Mouse (Mus musculus): ENCODE results near the gene Smpdl3a. TPM values are rescaled to one million over a fixed set of nuclear protein-coding genes. Genes with fewer than 3 reads are reported as not detected.
A peak's percentile ranks its signal among the peaks of the same experiment; 100 is the strongest.

Smpdl3a gene
- polyA plus RNA-seq (2015; fragmentation: Nextera tagmentation; extraction: Ambion mirVana) = 54.1 and 57.4 TPM in 2 replicates

DNA sequence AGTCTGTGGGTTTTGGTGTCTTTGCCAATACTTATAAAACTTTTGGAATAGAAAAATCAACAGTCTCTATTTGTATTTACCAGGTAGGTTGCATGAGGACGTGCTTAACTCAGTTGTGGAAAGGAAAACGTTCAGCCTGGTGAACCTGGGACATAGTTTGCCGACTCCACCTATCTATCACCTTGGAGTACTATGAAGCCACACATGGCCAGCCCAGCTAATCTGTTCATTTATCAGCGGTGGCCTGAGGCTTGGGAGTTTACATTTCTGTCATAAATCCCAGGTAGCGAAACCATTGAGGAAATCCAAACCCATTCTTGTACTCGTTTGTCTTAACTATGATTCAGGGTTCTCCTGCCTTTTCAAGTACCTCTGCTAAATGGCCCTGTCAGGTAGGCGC is at the start of gene Smpdl3a:
Gene Smpdl3a, plus strand, starts transcription at position 318 of the 400 bp plus-strand sequence.
- Histone ChIP-seq H3K27me3 (replicated peaks) (no peaks in the 10 kb centered on the region), H3K4me3 (replicated peaks) (peak within 1 kb of the TSS; percentile 62), H3K27ac (peak within 1 kb of the TSS; percentile 71), H3K4me1 (replicated peaks) (peaks cover 8% of the 10 kb centered on the region; the same call in 1 of the 2 replicates), H3K9me3 (no peaks in the 10 kb centered on the region), H3K9ac (peak within 1 kb of the TSS; percentile 76), H3K36me3 (no peaks in the 10 kb centered on the region), H3K4me2 (replicated peaks) (peak within 1 kb of the TSS; percentile 97)
- WGBS = 37% methylated on average over 7 of the region's 7 CpGs
- ATAC-seq = peak; percentile 65

DNA sequence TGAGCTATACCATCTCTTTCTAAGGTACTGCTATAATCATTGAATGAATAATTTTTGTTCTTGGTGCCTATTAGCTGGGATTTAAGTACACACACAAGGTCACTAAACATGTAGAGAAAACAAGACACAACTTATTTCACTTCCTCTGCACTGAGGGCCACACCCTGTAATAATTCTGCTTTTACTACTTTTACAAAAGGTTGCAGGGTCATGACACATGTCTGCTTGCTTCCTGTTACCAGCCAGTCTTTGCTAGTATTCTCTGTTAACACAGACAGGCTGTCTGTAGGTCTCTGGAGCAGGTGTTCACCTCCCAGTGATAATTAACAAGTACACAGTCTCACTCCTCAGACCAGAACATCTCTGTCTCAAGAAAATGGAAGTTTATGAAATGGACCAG is 48.7 kb upstream of the Smpdl3a start:
- Histone ChIP-seq H3K27ac (no peak overlapping the region), H3K27me3 (replicated peaks) (no peaks in the 10 kb centered on the region), H3K4me3 (replicated peaks) (no peak overlapping the region), H3K9me3 (no peaks in the 10 kb centered on the region), H3K4me1 (replicated peaks) (no peaks in the 10 kb centered on the region), H3K36me3 (no peaks in the 10 kb centered on the region), H3K9ac (no peak overlapping the region), H3K4me2 (replicated peaks) (no peak overlapping the region)
- ATAC-seq = peak; percentile 50; the same call in 1 of the 2 replicates

DNA sequence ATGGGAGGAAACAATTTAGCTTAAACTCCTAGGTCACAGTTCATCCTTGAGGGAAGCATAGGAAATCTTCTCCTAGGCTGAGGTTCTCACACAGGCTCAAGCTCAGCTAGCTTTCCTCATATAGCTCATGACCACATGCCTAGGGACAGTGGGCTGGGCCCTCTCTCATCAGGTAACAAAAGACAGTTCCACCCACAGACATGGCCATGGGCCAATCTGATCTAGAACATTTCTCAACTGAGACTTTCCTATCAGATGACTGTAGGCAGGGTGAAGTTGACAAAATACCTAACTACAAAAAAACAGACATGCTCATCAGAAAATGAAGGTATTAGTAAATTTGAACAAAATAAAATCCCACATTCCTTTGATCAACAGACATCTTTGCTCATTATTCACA is 47.0 kb upstream of the Smpdl3a start:
- ATAC-seq = no peak
- Histone ChIP-seq H3K4me1 (replicated peaks) (no peaks in the 10 kb centered on the region), H3K27me3 (replicated peaks) (no peaks in the 10 kb centered on the region), H3K9me3 (no peaks in the 10 kb centered on the region), H3K36me3 (no peaks in the 10 kb centered on the region), H3K27ac (no peak overlapping the region), H3K9ac (no peak overlapping the region), H3K4me2 (replicated peaks) (no peak overlapping the region), H3K4me3 (replicated peaks) (no peak overlapping the region)

DNA sequence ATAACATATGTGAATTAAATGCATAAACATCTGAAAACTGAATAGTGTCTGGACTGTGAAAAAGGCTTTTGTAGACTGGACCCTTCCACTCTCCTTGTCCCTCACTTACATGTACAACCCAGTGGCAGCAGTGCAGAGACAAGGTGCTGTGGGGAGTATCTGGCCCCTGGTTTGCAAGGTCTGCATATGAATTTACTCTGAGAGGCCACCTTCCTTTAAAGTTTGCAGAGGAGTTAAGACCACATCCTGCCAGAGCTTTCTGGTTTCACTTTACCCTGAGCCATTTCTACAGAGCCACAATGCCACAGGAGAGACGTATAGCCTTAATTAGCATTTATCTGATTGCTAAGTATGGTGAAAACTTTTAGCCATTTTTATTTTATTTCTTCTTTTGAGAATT is 40.8 kb upstream of the Smpdl3a start:
- WGBS = 71% methylated on average over 1 of the region's 1 CpGs
- Histone ChIP-seq H3K4me1 (replicated peaks) (no peaks in the 10 kb centered on the region), H3K4me2 (replicated peaks) (no peak overlapping the region), H3K9ac (no peak overlapping the region), H3K27ac (no peak overlapping the region), H3K36me3 (no peaks in the 10 kb centered on the region), H3K27me3 (replicated peaks) (no peaks in the 10 kb centered on the region), H3K4me3 (replicated peaks) (no peak overlapping the region), H3K9me3 (no peaks in the 10 kb centered on the region)
- no peak for ATAC-seq

DNA sequence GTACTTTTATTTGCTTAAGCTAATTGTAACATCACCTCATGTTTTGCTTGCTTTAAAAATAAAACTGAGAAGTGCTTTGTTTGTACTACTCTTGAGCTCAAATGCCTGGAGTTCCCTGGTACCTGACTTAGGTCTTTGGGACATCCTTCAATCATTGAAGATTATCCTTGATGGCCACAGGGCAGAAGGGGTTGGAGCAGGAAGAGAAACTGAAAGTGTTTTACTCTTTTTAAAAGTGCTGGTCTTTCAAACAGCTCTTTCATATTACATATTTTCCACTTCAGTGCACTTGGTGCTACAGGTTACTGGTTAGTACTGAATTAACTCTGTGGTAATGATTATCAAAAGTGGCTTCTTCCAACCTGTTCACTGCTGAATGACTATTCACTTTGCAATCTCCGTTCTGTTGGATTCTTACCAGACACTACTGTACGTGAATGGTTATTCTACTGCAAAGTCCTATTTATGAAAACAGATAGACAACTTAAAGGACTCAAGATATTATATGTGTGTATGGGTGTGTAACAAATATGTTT is 38.9 kb upstream of the Smpdl3a start:
- Histone ChIP-seq H3K27me3 (replicated peaks) (no peaks in the 10 kb centered on the region), H3K4me1 (replicated peaks) (no peaks in the 10 kb centered on the region), H3K4me2 (replicated peaks) (no peak overlapping the region), H3K9ac (no peak overlapping the region), H3K36me3 (no peaks in the 10 kb centered on the region), H3K27ac (no peak overlapping the region), H3K4me3 (replicated peaks) (no peak overlapping the region), H3K9me3 (no peaks in the 10 kb centered on the region)
- 82% methylated on average over 2 of the region's 2 CpGs for WGBS
- ATAC-seq = no peak

DNA sequence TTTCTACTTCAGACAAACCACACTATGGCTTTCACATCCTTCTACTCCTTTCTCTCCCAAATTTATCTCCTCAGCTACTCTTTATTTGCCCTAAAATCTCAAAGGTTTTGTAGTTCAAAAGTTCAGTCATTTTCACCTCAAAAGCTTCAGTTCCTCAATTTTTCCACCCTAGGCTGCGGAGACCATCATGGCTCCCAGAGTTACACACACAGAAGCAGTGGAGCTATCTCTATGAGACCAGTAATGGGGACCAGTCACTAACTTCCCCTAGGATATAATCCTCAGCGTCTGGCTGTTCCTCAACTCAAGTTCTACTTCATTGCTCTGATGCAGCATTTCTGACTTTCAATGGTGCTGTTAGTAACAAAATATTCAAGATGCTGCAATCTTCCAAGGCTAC is 35.1 kb upstream of the Smpdl3a start:
- no peaks in the 10 kb centered on the region for H3K36me3 ChIP-seq
- H3K4me2 ChIP-seq (replicated peaks) = no peak overlapping the region
- H3K27ac ChIP-seq = no peak overlapping the region
- no peaks in the 10 kb centered on the region for H3K4me1 ChIP-seq (replicated peaks)
- no peak for ATAC-seq
- H3K9ac ChIP-seq = no peak overlapping the region
- no peaks in the 10 kb centered on the region for H3K9me3 ChIP-seq
- WGBS = 92% methylated on average over 2 of the region's 2 CpGs
- H3K4me3 ChIP-seq (replicated peaks) = no peak overlapping the region
- no peaks in the 10 kb centered on the region for H3K27me3 ChIP-seq (replicated peaks)

DNA sequence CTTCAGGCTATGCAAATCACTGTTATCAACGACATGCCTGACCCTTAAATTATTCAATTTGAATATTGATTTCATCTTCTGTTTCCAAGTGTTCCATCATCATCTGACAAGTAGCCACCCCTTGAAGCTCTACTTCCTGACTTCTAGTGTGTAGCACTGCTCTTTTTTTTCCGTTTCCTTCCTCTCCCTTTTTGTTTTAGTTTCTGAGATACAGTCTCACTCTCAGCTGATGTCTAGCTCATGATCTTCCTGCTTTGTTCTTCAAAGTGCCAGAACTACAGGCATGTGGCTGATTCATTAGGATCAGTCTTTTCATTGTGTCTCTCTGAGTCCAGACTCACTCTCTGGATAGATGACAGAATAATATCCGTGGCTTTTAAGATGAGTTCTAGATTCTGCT is 33.4 kb upstream of the Smpdl3a start:
- 70% methylated on average over 3 of the region's 3 CpGs for WGBS
- no peaks in the 10 kb centered on the region for H3K9me3 ChIP-seq
- ATAC-seq = no peak

DNA sequence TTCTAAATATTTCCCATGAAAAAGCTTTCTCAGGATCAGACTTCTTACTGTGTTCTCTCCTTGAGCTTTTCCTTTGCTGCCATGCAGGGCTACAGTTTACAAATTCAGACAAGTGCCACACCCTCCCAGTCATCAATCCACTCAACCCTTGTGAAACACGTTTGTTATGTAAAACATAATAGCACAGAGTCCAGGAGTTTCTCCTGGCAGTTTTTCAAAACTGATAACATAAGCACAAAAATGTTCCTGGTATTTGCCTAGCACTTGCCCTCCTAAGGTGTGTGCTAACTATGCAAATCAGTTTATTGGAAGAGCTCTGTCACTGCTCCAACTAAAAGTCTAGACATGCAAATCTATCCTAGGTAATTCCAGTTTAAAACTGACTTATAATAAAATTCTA is 31.1 kb upstream of the Smpdl3a start:
- WGBS = 15% methylated on average over 1 of the region's 1 CpGs
- Histone ChIP-seq H3K4me1 (replicated peaks) (no peaks in the 10 kb centered on the region), H3K4me3 (replicated peaks) (no peak overlapping the region), H3K27ac (no peak overlapping the region), H3K36me3 (no peaks in the 10 kb centered on the region), H3K4me2 (replicated peaks) (no peak overlapping the region), H3K9me3 (no peaks in the 10 kb centered on the region), H3K27me3 (replicated peaks) (no peaks in the 10 kb centered on the region), H3K9ac (no peak overlapping the region)
- ATAC-seq = peak; percentile 62

More for the DNA sequence above, 33.4 kb upstream of the Smpdl3a start:
- H3K27ac ChIP-seq = no peak overlapping the region
- no peaks in the 10 kb centered on the region for H3K36me3 ChIP-seq
- no peaks in the 10 kb centered on the region for H3K27me3 ChIP-seq (replicated peaks)
- no peak overlapping the region for H3K9ac ChIP-seq
- H3K4me1 ChIP-seq (replicated peaks) = no peaks in the 10 kb centered on the region
- H3K4me2 ChIP-seq (replicated peaks) = no peak overlapping the region
- no peak overlapping the region for H3K4me3 ChIP-seq (replicated peaks)

DNA sequence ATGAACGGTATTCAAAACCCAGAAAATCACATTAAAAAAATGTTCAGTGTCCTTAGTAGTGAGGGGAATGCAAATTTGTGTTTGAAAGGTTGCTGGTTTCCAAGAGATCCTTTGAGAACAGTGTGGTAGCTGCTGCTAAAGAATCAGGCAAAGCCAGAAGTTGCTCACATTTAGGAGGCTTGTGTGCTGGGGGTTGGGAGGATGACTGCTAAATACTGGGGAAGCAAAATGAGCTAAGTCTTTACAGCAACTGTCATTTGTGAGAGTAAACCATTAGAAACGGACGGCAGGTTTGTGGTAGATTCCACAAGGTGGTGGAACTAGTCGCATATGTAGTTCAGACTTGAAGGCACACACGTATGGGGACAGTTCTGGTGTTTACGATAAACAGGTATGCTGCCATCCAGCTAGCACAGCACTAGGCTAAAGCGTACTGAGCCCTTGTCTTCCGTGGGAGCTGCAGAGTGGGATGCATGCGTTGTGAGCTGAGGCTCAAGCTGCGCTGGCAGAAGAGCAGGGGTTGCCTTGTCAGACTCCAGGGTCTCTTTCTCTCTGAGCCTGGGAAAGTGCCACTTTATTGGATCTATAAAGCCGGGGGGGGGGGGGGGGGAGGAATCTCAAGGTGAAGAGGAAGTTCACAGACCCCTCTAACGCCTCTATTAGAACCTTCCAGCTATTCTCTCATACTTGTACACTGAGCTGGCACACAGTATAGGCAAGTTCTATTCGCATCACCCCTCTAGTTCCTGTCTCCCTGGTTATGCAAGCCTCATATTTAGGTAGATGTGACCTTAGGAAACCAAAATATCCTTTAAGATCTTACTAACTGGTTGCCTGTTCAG is 10.6 kb upstream of the Smpdl3a start:
- Histone ChIP-seq H3K27me3 (replicated peaks) (no peaks in the 10 kb centered on the region), H3K9me3 (no peaks in the 10 kb centered on the region), H3K4me2 (replicated peaks) (no peak overlapping the region), H3K9ac (no peak overlapping the region), H3K27ac (0 out of 2 replicates have a peak overlapping the region, but pooled peaks have one; percentile 32), H3K4me3 (replicated peaks) (no peak overlapping the region), H3K36me3 (no peaks in the 10 kb centered on the region), H3K4me1 (replicated peaks) (no peaks in the 10 kb centered on the region)
- no peak for ATAC-seq
- 38% methylated on average over 12 of the region's 13 CpGs for WGBS

DNA sequence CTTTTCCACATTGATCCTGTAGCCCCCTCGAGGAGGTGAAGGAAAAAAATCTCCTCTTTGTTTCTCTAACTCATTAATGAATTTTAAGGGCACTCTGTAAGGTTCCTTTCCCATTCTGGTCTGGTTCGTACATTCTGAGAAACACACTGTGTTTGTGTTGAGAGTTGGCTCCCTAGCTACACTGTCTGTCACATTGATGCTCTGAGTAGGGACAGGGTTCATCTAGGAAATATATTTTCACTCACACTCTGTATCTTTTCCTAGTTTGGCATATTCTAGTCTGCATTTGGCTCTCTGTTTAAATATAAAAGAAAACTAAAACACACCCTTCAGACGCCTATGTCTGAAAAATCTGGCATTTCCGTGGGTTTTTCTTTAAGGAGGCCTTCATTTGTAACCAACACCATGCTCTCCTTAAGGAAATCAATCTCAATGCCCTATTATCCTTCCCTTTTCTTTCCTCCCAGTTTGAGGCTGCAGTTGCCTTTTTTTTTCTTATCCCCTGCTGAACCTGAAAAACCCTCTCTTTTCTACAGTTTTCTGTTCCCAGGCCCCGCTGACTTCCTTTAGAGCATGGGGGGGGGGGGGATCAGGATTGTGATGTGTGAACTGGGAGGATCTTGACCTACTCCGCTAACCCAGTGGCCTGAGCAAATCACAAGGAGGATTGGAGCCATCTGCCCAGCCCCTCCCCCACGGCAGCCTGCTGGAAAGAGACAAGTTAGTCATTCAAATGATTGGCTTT is 9.8 kb upstream of the Smpdl3a start:
- H3K4me3 ChIP-seq (replicated peaks) = no peak overlapping the region
- H3K36me3 ChIP-seq = no peaks in the 10 kb centered on the region
- H3K9me3 ChIP-seq = no peaks in the 10 kb centered on the region
- no peak overlapping the region for H3K9ac ChIP-seq
- H3K4me2 ChIP-seq (replicated peaks) = peak overlapping the region; percentile 25
- peak overlapping the region; percentile 32 for H3K27ac ChIP-seq
- H3K27me3 ChIP-seq (replicated peaks) = no peaks in the 10 kb centered on the region
- no peaks in the 10 kb centered on the region for H3K4me1 ChIP-seq (replicated peaks)
- peak; percentile 87 for ATAC-seq
- WGBS = 22% methylated on average over 7 of the region's 7 CpGs

DNA sequence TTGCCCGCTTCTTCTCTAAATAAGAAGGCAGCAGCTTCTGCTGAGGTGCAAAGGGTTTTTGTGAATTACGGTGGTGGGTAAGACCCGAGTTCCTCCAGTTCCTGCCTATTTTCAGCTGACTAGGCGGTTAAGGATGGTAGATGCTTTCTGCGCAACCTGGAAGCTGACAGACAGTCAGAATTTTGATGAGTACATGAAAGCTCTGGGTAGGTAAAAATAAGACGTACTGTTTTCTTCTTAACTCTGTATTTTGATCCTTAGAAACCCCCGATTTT is 9.3 kb upstream of the Smpdl3a start, which contains the start of gene Fabp7:
Gene Fabp7, plus strand, starts transcription at position 6 of the 275 bp plus-strand sequence.
- Histone ChIP-seq H3K36me3 (no peaks in the 10 kb centered on the region), H3K4me2 (replicated peaks) (peak within 1 kb of the TSS; percentile 25), H3K4me1 (replicated peaks) (no peaks in the 10 kb centered on the region), H3K9me3 (no peaks in the 10 kb centered on the region), H3K27me3 (replicated peaks) (no peaks in the 10 kb centered on the region), H3K27ac (peak within 1 kb of the TSS; percentile 32), H3K9ac (no peak within 1 kb of the TSS), H3K4me3 (replicated peaks) (no peak within 1 kb of the TSS)
- no peak for ATAC-seq
- 25% methylated on average over 7 of the region's 7 CpGs for WGBS

DNA sequence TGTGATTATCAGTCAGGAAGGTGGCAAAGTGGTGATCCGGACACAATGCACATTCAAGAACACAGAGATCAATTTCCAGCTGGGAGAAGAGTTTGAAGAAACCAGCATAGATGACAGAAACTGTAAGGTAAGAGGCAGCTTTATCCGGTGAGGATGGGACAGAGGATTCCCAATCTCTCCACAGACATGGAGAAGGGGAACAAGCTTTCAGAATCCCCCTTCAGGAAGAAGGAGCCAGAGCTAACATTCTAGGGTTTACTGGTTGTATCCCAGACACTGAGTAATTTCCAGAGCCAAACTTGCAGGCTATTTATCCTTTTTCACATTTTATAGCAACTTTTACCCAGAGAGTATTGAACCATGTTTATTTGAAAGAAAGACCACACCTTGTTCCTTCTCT is 8.6 kb upstream of the Smpdl3a start:
- Histone ChIP-seq H3K9ac (no peak overlapping the region), H3K4me2 (replicated peaks) (no peak overlapping the region), H3K27ac (no peak overlapping the region), H3K4me3 (replicated peaks) (no peak overlapping the region), H3K9me3 (no peaks in the 10 kb centered on the region), H3K27me3 (replicated peaks) (no peaks in the 10 kb centered on the region), H3K36me3 (no peaks in the 10 kb centered on the region), H3K4me1 (replicated peaks) (no peaks in the 10 kb centered on the region)
- ATAC-seq = no peak
- 71% methylated on average over 2 of the region's 2 CpGs for WGBS
